Mouse (Mus musculus) C2C12 (cell line): ENCODE results near the gene Atrip.

Experiments
- CEBPB ChIP-seq: IDR thresholded peaks from one replicate; pipeline ENCODE4 v1.6.1; 2011; ENCODE audit warnings: low read depth, mild to moderate bottlenecking, control low read depth, moderate library complexity
- CTCF ChIP-seq: IDR thresholded peaks from one replicate; pipeline ENCODE4 v1.5.1; 2011; ENCODE audit not compliant: control insufficient read depth, insufficient read depth, insufficient read length
- FOSL1 ChIP-seq: IDR thresholded peaks from one replicate; pipeline ENCODE4 v1.8.0; 2011; ENCODE audit warnings: mild to moderate bottlenecking, low read length; ENCODE audit not compliant: poor library complexity, insufficient read depth, severe bottlenecking
- MYOG ChIP-seq: IDR thresholded peaks from one replicate; pipeline ENCODE4 v1.6.1; 2011; ENCODE audit not compliant: control insufficient read depth, insufficient read length; ENCODE audit errors: extremely low read depth
- USF1 ChIP-seq: IDR thresholded peaks from one replicate; pipeline ENCODE4 v1.6.1; 2011; ENCODE audit warnings: low read depth, mild to moderate bottlenecking, control low read depth, moderate library complexity

GRCm38 (mm10) chr9:109060184-109060897, 13.6 kb downstream of the Atrip start:
- TF ChIP-seq CEBPB (no peak), USF1 (no peak), FOSL1 (no peak), MYOG (no peak), CTCF (no peak)
